Mouse (Mus musculus) duodenum, adult 2 months (tissue): ENCODE measurements around the gene Bcl2l13. TPM values are rescaled to one million over a fixed set of nuclear protein-coding genes. Genes with fewer than 3 reads are reported as not detected.

ENCODE experiments used
- polyA plus RNA-seq: library from polyadenylated mRNA; depleted of rRNA; stranded (reverse); fragments of >200 nt; gene quantifications from 2 replicates; pipeline ENCODE4 v1.2.3, GENCODE M21; 2012; ENCODE audit warnings: low replicate concordance; rRNA removed

The Bcl2l13 gene
- 4.1 and 14.1 TPM in 2 replicates for polyA plus RNA-seq

GRCm38 (mm10) chr6:120835474-120836374 lies at the start of gene Bcl2l13:
Gene Bcl2l13 (plus strand): TSS chr6:120836212.

GRCm38 (mm10) chr6:120822307-120822928 lies 13.6 kb upstream of the Bcl2l13 start, which contains the start of gene Atp6v1e1:
Gene Atp6v1e1 (minus strand): TSS chr6:120822793.

GRCm38 (mm10) chr6:120916074-120916971 lies 80.3 kb downstream of the Bcl2l13 start, which contains the start of gene Bid:
Gene Bid (minus strand): TSS chr6:120916853.

Other genes with a start within 250 kb of the Bcl2l13 start
- gene Cecr2, start 169.8 kb upstream of the Bcl2l13 start, polyA plus RNA-seq = 0.15 and 0.55 TPM in 2 replicates
- not detected in 2 replicates for gene Slc25a18, start 62.6 kb upstream of the Bcl2l13 start, polyA plus RNA-seq
- gene Atp6v1e1, start 13.4 kb upstream of the Bcl2l13 start, polyA plus RNA-seq = 89.8 and 166 TPM in 2 replicates
- gene Bid, start 80.6 kb downstream of the Bcl2l13 start, polyA plus RNA-seq = 4.6 and 5.1 TPM in 2 replicates